Mouse (Mus musculus) kidney, postnatal 25 days (tissue): ENCODE data around the gene Spata9.

Source experiments
- DNase-seq, 2 experiments: peaks; one replicate each; pipeline ENCODE4 v3.0.0; 2021; ENCODE audit warnings: mixed read lengths in 2 of 2

Gene Spata9

DNA sequence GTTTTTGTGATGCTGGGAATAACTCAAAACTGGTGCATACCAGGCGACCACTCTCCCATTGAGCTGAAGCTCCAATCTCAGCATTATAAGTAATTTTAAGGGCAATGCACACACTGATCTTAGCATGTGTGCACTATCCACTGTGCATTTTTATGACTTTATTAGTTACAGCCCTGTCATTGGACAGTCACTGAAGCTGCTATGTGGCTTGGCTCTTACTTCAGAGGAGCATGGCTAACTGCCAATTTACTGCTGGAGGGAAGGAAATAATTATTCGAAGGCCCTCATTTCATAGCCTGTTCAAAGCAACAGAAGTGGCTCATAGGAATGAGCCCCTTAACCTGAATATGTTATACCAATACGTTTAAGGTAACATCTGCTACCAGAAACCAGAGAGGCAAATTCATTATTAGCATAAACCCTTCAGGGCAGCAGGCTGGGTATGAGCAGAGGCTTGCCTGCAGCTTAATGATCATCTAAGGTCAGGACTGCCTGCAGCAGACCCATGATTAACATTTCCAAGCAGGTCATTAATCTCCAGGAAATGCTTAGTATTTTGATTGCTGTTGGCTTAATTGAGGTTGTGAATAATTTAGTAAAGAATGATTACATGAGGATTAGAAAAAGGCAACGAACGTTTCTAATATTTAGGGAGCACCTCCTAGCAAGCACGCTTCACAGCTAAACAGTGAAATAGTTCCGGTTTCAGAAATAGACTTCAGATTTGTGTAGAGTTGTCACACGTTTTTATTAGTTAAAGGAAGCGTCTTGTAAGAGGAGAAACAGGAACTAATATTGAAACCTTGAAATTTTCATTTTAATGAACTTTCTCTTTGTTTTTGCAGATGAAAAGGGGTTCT lies 25.4 kb downstream of the Spata9 start:
- peak; percentile 45 to 54 for DNase-seq

DNA sequence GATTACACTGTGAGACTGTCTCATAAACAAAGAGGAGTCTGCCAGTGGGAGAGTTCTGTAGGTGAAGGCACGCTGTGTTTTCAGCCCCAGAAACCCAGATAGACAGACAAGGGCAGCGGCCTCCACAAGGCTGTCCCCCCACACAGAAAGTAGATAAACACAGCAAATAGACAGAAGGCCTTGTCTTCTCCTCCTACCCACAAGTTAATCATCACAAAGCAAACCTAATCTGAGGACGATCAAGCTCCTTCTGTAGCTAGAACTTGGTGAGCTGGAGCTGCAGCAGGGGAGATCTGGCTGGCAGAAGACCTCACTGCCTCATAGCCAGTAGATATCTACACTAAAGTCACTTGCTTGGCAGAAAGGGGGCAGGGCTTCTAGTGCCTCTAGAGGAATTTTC lies 36.3 kb downstream of the Spata9 start:
- DNase-seq = no peak

DNA sequence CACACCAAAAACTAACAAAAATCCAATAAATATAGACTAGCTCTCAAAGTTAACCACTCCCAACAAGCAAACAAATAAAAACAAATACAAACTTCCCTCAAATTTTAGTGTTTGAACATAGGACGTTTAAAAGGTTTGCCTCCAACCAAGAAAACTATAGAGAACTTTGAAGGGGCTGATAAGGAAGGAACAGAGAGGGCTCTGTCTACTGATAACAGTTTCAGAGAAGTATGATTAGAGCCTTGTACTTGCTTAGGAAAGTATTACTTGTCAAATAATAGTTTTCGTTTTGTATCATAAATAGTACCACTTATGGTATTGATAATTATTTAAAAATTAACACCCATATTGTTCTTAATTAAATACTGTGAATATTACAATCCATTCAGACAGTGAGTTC lies 47.6 kb downstream of the Spata9 start:
- DNase-seq = no peak

DNA sequence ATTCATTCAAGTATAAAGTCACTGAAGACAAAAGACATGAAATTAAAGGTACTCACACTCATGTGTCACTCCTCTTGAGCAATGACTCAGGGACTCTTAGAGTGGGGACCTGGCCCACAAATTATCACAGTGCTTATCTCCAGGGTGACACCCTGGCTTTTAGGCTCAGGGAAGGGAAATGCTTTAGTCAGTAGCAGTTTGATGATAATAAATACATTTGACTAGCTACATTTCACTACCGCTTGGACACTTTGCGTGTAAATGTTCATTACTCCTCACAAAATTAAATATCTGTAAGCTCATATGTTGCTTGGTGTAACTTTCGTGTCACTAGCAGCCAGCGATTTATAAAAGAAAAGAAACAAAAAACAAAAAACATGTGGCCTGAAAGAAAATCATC lies 50.5 kb downstream of the Spata9 start:
- no peak for DNase-seq

DNA sequence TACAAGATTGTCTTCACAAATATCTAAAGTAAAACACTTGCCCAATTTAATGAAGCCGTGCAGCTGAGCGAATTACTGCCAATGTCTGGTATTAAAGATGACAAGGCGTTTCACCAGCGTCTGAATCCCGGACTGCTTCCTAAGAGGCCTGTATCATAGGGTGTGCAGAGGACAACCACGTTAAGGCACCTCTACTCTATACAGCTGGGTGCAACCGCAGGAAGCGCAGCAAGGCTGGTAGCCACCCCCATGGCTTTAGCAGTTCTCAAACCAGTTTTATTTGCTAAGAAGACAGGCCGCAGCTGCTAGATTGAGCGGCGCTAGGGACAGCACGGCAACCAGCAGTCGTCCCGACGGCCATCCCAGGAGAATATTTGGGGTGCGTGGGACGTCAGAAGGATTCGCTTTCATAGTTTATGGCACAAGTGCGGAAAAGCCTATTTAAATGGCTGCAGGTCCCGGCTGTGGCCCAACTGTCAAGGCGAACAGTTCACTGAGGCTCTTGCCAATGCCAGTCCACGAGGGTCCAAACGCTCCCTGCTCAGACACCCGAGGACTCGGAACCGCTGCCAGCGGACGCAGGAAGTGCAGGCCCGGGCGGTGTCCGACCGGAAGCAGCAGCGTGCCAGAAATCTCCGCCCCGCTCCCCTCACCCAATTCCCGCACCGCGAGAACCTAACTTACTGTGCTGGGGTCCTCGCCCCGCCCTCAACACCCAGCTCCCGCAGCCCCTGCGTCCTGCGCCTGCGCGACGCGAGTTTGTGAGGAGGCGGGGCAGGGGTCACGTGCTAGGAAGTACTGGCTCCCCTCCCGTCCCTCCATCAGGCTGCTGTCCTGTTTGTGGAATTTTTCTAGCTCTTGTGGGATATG lies 51.3 kb downstream of the Spata9 start, which contains the start of gene Rfesd:
Rfesd (minus strand) TSS at position 746 of the 870 bp plus-strand sequence.
- DNase-seq = peak; percentile 98 to 99

DNA sequence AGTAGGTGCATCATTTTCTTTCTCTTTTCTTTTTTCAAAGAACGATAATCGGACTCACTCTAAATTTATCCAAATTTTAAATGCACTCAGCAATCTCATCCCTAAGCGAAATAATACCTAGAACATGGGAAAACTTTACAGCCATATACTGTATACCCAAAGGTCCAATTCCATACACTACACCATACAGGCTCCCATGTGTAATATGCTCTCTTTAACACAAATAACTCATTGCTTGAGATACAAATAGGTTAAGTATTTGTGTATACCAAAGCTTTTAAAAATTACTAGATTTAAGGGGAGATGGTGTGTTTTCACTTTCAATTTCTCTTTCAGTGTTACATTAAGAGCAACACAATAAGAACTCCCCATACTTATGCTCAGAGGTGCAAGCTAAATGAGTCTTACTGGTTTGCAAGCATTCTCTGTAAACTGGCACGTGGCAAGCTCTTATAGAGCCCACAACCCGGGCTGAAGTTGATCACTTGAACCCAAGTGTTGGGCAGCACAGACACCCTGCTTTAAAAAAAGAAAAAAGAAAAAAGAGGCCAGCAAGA lies 52.0 kb downstream of the Spata9 start:
- no peak for DNase-seq

DNA sequence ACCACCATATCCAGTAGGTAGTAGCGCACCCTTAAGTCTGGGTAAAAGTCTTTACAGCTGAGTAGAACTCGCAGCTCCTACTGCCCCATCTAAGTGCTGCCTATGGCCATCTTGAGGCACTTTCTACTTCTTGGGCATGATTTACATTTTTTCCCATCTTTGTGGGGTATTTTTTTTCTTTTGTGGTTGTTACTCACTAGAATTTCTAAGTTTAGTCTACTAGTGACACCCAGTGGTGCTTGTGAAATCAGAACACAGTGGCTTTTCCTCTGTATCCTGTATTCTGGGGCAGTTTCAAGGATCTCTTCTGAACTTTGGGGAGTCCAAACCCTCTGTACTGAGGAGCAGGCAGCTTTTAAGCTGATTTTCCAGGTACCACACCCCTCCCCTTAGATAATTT lies 54.8 kb downstream of the Spata9 start:
- peak in 1 of 2 experiments; percentile 10 for DNase-seq

DNA sequence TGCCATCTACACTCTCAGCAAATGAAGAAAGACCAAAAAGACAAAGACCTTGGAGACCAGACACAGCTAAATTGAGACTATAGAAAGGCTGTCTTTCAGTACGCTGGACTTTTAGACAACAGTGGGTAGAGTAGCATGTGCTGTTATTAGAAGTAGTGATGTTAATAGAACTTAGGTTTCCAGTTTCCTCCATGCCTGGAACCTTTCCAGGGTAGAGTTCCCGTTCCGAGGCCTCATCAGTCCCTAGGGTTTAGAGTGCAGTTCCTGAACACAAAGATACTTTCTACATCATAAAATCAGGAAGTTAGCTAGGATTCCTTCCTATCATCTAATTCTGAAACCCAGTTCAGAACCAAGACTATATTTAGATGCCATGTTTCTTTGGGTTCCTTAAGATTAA lies 57.6 kb downstream of the Spata9 start:
- peak in 1 of 2 experiments; percentile 24 for DNase-seq

DNA sequence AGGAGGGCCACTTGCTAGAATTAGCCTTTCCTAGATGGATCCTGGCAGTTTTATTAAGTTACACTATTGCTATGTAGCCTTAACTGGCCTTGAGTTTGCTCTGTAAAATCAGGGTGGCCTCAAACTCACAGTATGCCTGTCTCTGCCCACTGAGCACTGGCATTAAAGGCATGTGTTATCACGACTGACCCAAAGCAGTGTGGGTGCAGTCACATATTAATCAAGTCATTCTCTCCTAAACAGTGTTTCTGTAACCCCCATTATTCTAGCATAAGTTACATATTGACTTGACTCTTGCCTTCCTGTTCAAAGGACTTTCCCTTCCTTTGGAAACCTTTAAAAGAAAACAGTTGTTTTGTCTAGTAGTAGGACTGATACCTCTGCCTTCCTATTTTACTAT lies 75.5 kb downstream of the Spata9 start:
- DNase-seq = peak in 1 of 2 experiments; percentile 34

DNA sequence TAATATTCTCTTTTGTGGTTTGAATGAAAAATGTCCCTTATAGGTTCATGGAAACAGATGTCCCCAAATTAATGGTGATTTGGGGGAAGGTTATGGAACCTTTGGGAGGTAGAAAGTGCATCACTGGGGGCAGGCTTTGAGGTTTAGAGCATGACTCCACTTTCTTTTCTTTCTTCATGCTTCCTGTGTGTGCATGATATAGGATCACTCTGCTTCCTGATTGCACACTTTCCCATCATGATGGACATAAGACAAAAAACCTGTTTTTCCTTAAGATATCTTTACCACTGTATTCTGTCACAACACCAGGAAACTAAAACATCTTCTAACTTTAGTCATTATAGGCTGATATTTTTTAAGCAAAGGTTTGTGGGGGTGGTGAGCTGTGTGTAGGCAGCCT lies 78.0 kb downstream of the Spata9 start:
- DNase-seq = no peak
